Mouse (Mus musculus): ENCODE data around the gene Idnk.

DNA sequence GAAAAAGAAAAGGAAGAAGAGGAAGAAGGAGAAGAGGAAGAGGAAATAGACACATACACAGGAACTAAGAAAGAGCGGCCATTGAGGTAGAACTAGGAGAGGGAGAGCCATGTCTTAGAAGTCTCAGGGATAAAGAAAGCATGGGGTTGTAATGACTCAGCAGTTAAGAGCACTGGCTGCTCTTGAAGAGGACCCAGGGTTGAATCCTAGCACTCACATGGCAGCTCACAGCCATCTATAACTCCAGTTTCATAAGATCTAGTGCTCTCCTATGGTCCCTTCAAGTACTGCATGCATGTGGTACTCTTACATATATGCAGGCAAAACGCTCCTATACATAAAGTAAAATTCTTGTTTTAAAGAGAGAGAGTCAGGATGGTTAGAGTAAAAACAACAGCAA lies 1.4 kb upstream of the Idnk start:
- TF ChIP-seq CTCF (IDR thresholded peaks at IDR 0.05; ENCODE audit: low read depth), result no peak
- no peak for TF ChIP-seq EP300 (IDR thresholded peaks at IDR 0.05; ENCODE audit: low read depth)
